ENCODE assay signal across 8 mouse cellular contexts in the genomic region with DNA sequence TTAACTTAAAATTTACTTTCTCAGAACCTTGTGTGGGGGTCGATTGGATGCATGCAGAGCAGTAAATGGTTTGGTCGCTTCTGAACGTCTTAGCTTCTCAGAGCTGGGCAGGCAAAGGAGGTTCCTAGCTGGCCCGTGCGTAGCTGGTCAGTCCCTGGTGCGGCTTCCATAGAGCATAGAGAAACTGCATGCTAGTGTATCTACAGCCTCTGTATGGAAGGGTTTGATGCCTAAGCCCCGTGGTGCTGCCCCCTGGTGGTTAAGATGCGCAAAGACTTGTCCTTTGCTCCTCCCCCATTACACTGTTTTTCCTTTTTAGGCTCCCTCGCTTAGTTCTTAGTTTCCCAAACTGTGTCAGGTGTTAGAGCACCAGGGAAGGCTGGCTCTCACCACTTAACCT. TPM values are rescaled to one million over a fixed set of nuclear protein-coding genes. Genes with fewer than 3 reads are reported as not detected.
DNase-seq lines count a peak whose midpoint lies in the region; ATAC-seq and TF ChIP-seq lines count a peak whose summit lies in the region.

No protein-coding gene starts in this region.

- peak overlapping the region; percentile 96 for H3K4me2 ChIP-seq in CH12.LX (ENCODE audit: insufficient read depth, low read depth, poor library complexity, severe bottlenecking)
- peak overlapping the region; percentile 72 for H3K4me2 ChIP-seq in heart, embryonic 15.5 days
- peak overlapping the region; percentile 88 for H3K4me2 ChIP-seq in liver, embryonic 13.5 days
- peak overlapping the region; percentile 72 for H3K4me2 ChIP-seq in stomach, embryonic 14.5 days (replicated peaks; ENCODE audit: low read depth, low read length)

- no peak overlapping the region for H3K27ac ChIP-seq in CH12.LX (ENCODE audit: insufficient read depth, low read depth)
- H3K27ac ChIP-seq in forebrain, embryonic 10.5 days = peak overlapping the region; percentile 46; the same call in 1 of the 2 replicates
- H3K27ac ChIP-seq in heart, embryonic 15.5 days = no peak overlapping the region
- H3K27ac ChIP-seq in liver, embryonic 13.5 days = peak overlapping the region; percentile 99
- no peak overlapping the region for H3K27ac ChIP-seq in stomach, embryonic 14.5 days (ENCODE audit: low read length)

- H3K4me1 ChIP-seq in CH12.LX (ENCODE audit: control insufficient read depth in 1 of 2, insufficient read depth in 2 of 2) = peaks cover 0 to 18% of the 10 kb centered on the region in 2 experiments; a peak in 2 of 4 replicates
- H3K4me1 ChIP-seq in forebrain, embryonic 10.5 days = peaks cover 54% of the 10 kb centered on the region
- peaks cover 28% of the 10 kb centered on the region for H3K4me1 ChIP-seq in heart, embryonic 15.5 days (replicated peaks)
- H3K4me1 ChIP-seq in liver, embryonic 13.5 days (replicated peaks) = peaks cover 53% of the 10 kb centered on the region
- peaks cover 11% of the 10 kb centered on the region for H3K4me1 ChIP-seq in stomach, embryonic 14.5 days (ENCODE audit: control insufficient read depth, insufficient read depth, low read length)

- in situ Hi-C loops in CH12.LX (cut with MboI; ENCODE audit: low pct_ligation_motif_present, low pct_unique_long_range_greater_than_20kb, low sequenced_read_pairs) = no loop called here

- TF ChIP-seq CTCF in CH12.LX (conservative IDR thresholded peaks at IDR 0.05 in 1 of 2, IDR thresholded peaks at IDR 0.05 in 1 of 2; ENCODE audit: low read depth in 2 of 2, low read length in 2 of 2) = peak; percentile 92 to 94

- TF ChIP-seq RAD21 in CH12.LX (IDR thresholded peaks at IDR 0.05; ENCODE audit: low read depth, low read length) = peak; percentile 76

- DNase-seq in CH12.LX (ENCODE audit: extremely low read depth) = peak; percentile 89
- DNase-seq in c-Kit-positive CD71-positive TER-119-negative erythroid progenitor cells, embryonic 14.5 days (ENCODE audit: low read depth) = peak; percentile 88
- peak; percentile 82 for DNase-seq in forebrain, embryonic 10.5 days (ENCODE audit: extremely low spot score, low spot score)
- peak; percentile 87 for DNase-seq in kidney, postnatal 14 days
- peak; percentile 81 for DNase-seq in liver, embryonic 13.5 days
- peak; percentile 84 to 85 for DNase-seq in natural killer cell, adult 2 months (ENCODE audit: low spot score in 2 of 2)

- TF ChIP-seq EP300 in CH12.LX (IDR thresholded peaks at IDR 0.05; ENCODE audit: low read length) = no peak

- H3K4me3 ChIP-seq in CH12.LX (replicated peaks in 1 of 3; ENCODE audit: low read depth in 2 of 3, low read length in 2 of 3, poor library complexity in 1 of 3) = peak overlapping the region; percentile 33 to 75 (median 67)
- H3K4me3 ChIP-seq in forebrain, embryonic 10.5 days = peak overlapping the region; percentile 78
- peak overlapping the region; percentile 86 for H3K4me3 ChIP-seq in heart, embryonic 15.5 days
- peak overlapping the region; percentile 84 for H3K4me3 ChIP-seq in liver, embryonic 13.5 days (replicated peaks)
- peak overlapping the region; percentile 89; the same call in 1 of the 2 replicates for H3K4me3 ChIP-seq in stomach, embryonic 14.5 days (ENCODE audit: low read depth, low read length)

- H3K79me2 ChIP-seq in CH12.LX (replicated peaks; ENCODE audit: control insufficient read depth, extremely low read depth, insufficient read depth, poor library complexity, severe bottlenecking) = peaks cover 2% of the 10 kb centered on the region; the same call in 1 of the 2 replicates

- dilution Hi-C loops in CH12.LX (cut with MboI; ENCODE audit: extremely low pct_ligation_motif_present, extremely low pct_unique_long_range_greater_than_20kb, low sequenced_read_pairs) = no loop called here

- TF ChIP-seq POLR2A in CH12.LX (IDR thresholded peaks at IDR 0.05; ENCODE audit: low read depth, low read length) = no peak

- ATAC-seq in heart, embryonic 15.5 days (replicated peaks; ENCODE audit: insufficient number of reproducible peaks, insufficient read depth, low FRiP score, low read depth) = 0 out of 2 replicates have a peak, but pooled peaks have one; percentile 25
- peak; percentile 52 for ATAC-seq in liver, embryonic 13.5 days (ENCODE audit: low read depth)
- ATAC-seq in stomach, embryonic 14.5 days (ENCODE audit: insufficient number of reproducible peaks, insufficient read depth, low FRiP score, low read depth) = 0 out of 2 replicates have a peak, but pooled peaks have one; percentile 34

- H3K9ac ChIP-seq in CH12.LX (ENCODE audit: insufficient read depth, low read depth) = peak overlapping the region; percentile 93
- H3K9ac ChIP-seq in heart, embryonic 15.5 days = no peak overlapping the region; the same call in 1 of the 2 replicates
- H3K9ac ChIP-seq in liver, embryonic 13.5 days = peak overlapping the region; percentile 100
- no peak overlapping the region for H3K9ac ChIP-seq in stomach, embryonic 14.5 days (replicated peaks; ENCODE audit: low read depth, low read length)

- WGBS in forebrain, embryonic 10.5 days = 6% methylated on average over 9 of the region's 9 CpGs
- WGBS in heart, embryonic 15.5 days = 4% methylated on average over 9 of the region's 9 CpGs
- WGBS in liver, embryonic 13.5 days (ENCODE audit: insufficient replicate concordance) = 2% methylated on average over 9 of the region's 9 CpGs
- 4% methylated on average over 9 of the region's 9 CpGs for WGBS in stomach, embryonic 14.5 days

- no peaks in the 10 kb centered on the region for H3K9me3 ChIP-seq in CH12.LX (replicated peaks; ENCODE audit: low read length)
- H3K9me3 ChIP-seq in forebrain, embryonic 10.5 days = no peaks in the 10 kb centered on the region
- H3K9me3 ChIP-seq in heart, embryonic 15.5 days (replicated peaks) = no peaks in the 10 kb centered on the region
- no peaks in the 10 kb centered on the region for H3K9me3 ChIP-seq in liver, embryonic 13.5 days (replicated peaks)
- H3K9me3 ChIP-seq in stomach, embryonic 14.5 days (ENCODE audit: control insufficient read depth, low read depth, low read length) = no peaks in the 10 kb centered on the region

- peaks cover 0 to 6% of the 10 kb centered on the region in 2 experiments for H3K36me3 ChIP-seq in CH12.LX (replicated peaks in 1 of 2; ENCODE audit: control insufficient read depth in 1 of 2, insufficient read depth in 1 of 2, low read length in 1 of 2)
- H3K36me3 ChIP-seq in forebrain, embryonic 10.5 days (replicated peaks) = no peaks in the 10 kb centered on the region
- no peaks in the 10 kb centered on the region for H3K36me3 ChIP-seq in heart, embryonic 15.5 days
- H3K36me3 ChIP-seq in liver, embryonic 13.5 days = peaks cover 15% of the 10 kb centered on the region; the same call in 1 of the 2 replicates
- H3K36me3 ChIP-seq in stomach, embryonic 14.5 days (ENCODE audit: control insufficient read depth, insufficient read depth, low read length) = no peaks in the 10 kb centered on the region

- H3K27me3 ChIP-seq in CH12.LX (replicated peaks) = no peaks in the 10 kb centered on the region
- peaks cover 4% of the 10 kb centered on the region for H3K27me3 ChIP-seq in forebrain, embryonic 10.5 days (ENCODE audit: poor library complexity, severe bottlenecking)
- no peaks in the 10 kb centered on the region for H3K27me3 ChIP-seq in heart, embryonic 15.5 days
- H3K27me3 ChIP-seq in liver, embryonic 13.5 days = no peaks in the 10 kb centered on the region
- H3K27me3 ChIP-seq in stomach, embryonic 14.5 days (ENCODE audit: control insufficient read depth, insufficient read depth, low read length) = no peaks in the 10 kb centered on the region

TF ChIP-seq in CH12.LX, 34 proteins besides CTCF, POLR2A, EP300 and RAD21 (continues in another document):
- TF ChIP-seq ETS1 (conservative IDR thresholded peaks at IDR 0.05; ENCODE audit: low read depth, low read length) (0 out of 2 replicates have a peak, but pooled peaks have one; percentile 21), MAFK (IDR thresholded peaks at IDR 0.05; ENCODE audit: insufficient replicate concordance, low read length) (no peak), CHD2 (IDR thresholded peaks at IDR 0.05; ENCODE audit: low read length) (no peak), MXI1 (IDR thresholded peaks at IDR 0.05; ENCODE audit: low read depth, low read length) (peak; percentile 69; the same call in 1 of the 2 replicates), SMC3 (IDR thresholded peaks at IDR 0.05; ENCODE audit: low read depth, low read length) (peak; percentile 95), UBTF (IDR thresholded peaks at IDR 0.05; ENCODE audit: low read depth, low read length) (no peak), JUN (IDR thresholded peaks at IDR 0.05; ENCODE audit: insufficient read depth, low read depth, low read length) (peak; percentile 89), ELF1 (IDR thresholded peaks at IDR 0.05; ENCODE audit: low read depth, low read length) (peak; percentile 31; the same call in 1 of the 2 replicates), ZC3H11A (IDR thresholded peaks at IDR 0.05; ENCODE audit: low read depth, low read length) (peak; percentile 10; the same call in 1 of the 2 replicates), NELFE (IDR thresholded peaks at IDR 0.05; ENCODE audit: low read depth, low read length) (no peak), NRF1 (IDR thresholded peaks at IDR 0.05; ENCODE audit: low read depth, low read length) (no peak), E2F4 (IDR thresholded peaks at IDR 0.05; ENCODE audit: insufficient replicate concordance, low read depth, low read length) (no peak), TCF12 (IDR thresholded peaks at IDR 0.05; ENCODE audit: low read depth, low read length) (peak; percentile 49), PAX5 (IDR thresholded peaks at IDR 0.05; ENCODE audit: low read length) (no peak), SIN3A (IDR thresholded peaks at IDR 0.05; ENCODE audit: low read length) (peak; percentile 83), JUND (conservative IDR thresholded peaks at IDR 0.05; ENCODE audit: low read depth, low read length) (peak; percentile 84), HCFC1 (IDR thresholded peaks at IDR 0.05; ENCODE audit: low read depth, low read length) (peak; percentile 39; the same call in 1 of the 2 replicates), CHD1 (IDR thresholded peaks at IDR 0.05; ENCODE audit: low read depth, low read length) (no peak), MAX (IDR thresholded peaks at IDR 0.05; ENCODE audit: low read length) (no peak), MEF2A (IDR thresholded peaks at IDR 0.05; ENCODE audit: borderline replicate concordance, low read depth, low read length) (peak; percentile 64), BHLHE40 (IDR thresholded peaks at IDR 0.05; ENCODE audit: low read depth, low read length) (peak; percentile 46; the same call in 1 of the 2 replicates)

RNA-seq across cellular contexts. Expression of a gene that starts 2.1 kb away (rescaled TPM):
- 7.6 and 8.4 TPM in 2 replicates for total RNA-seq in CH12.LX (2012; rRNA removed)
- total RNA-seq in CH12.LX (2014; rRNA removed) = 11.1 and 11.5 TPM in 2 replicates
- polyA plus RNA-seq in CH12.LX (2012; ENCODE audit: insufficient read length, low read depth) = 5.3 and 6.6 TPM in 2 replicates
- polyA plus RNA-seq in forebrain, embryonic 10.5 days (2016; fragmentation: Nextera tagmentation; extraction: Ambion mirVana) = 5.3 and 6.1 TPM in 2 replicates
- 5.7 and 7.6 TPM in 2 replicates for polyA plus RNA-seq in heart, embryonic 15.5 days (2015; fragmentation: Nextera tagmentation; extraction: Ambion mirVana)
- polyA plus RNA-seq in liver, embryonic 13.5 days (2015; fragmentation: Nextera tagmentation; extraction: Ambion mirVana) = 10.9 and 11.8 TPM in 2 replicates
- 11.2 and 13.1 TPM in 2 replicates for polyA plus RNA-seq in stomach, embryonic 14.5 days (2014; fragmentation: Nextera tagmentation; extraction: Ambion mirVana)

Comparison
In these comparisons a context has a peak if more than half of its experiments do, and no peak if none do; other contexts are left out.
1. H3K27ac ChIP-seq: peak in forebrain, embryonic 10.5 days (single experiment) and liver, embryonic 13.5 days (single experiment); none in CH12.LX (single experiment), heart, embryonic 15.5 days (single experiment) and stomach, embryonic 14.5 days (single experiment).
2. H3K9ac ChIP-seq: peak in CH12.LX (single experiment) and liver, embryonic 13.5 days (single experiment); none in heart, embryonic 15.5 days (single experiment) and stomach, embryonic 14.5 days (single experiment).
3. Peak in every context shown above with its lines, with median percentiles within 50 percentile points of each other: DNase-seq, H3K4me2 ChIP-seq, H3K4me3 ChIP-seq and ATAC-seq.